Mouse (Mus musculus) heart, embryonic 10.5 days (tissue): ENCODE measurements around the gene Mogat1. TPM values are rescaled to one million over a fixed set of nuclear protein-coding genes. Genes with fewer than 3 reads are reported as not detected.
"Not testable (repeated sequence)": the region's sequence is repeated elsewhere in the genome, so short reads cannot be mapped to it uniquely, and the experiment has no call there.

ENCODE experiments used
- DNase-seq: peaks from one replicate; pipeline ENCODE4 v3.0.0-alpha.2; 2017; ENCODE audit warnings: low spot score
- H3K27ac ChIP-seq: fragments of 300-500 bp; sonication (generic); 2 replicates; pipeline ENCODE4 v1.5.1; 2016; ENCODE audit warnings: mild to moderate bottlenecking
- H3K27me3 ChIP-seq: fragments of 300-500 bp; sonication (generic); 2 replicates; pipeline ENCODE4 v1.6.1; 2016; ENCODE audit warnings: mild to moderate bottlenecking; ENCODE audit not compliant: poor library complexity, insufficient read depth, severe bottlenecking
- H3K36me3 ChIP-seq: fragments of 300-500 bp; sonication (generic); 2 replicates; pipeline ENCODE4 v1.6.1; 2016; ENCODE audit warnings: mild to moderate bottlenecking, moderate library complexity
- H3K4me1 ChIP-seq: fragments of 300-500 bp; sonication (generic); 2 replicates; pipeline ENCODE4 v1.6.1; 2016; ENCODE audit warnings: mild to moderate bottlenecking
- H3K4me3 ChIP-seq: fragments of 300-500 bp; sonication (generic); 2 replicates; pipeline ENCODE4 v1.5.1; 2016; ENCODE audit warnings: mild to moderate bottlenecking, moderate library complexity
- H3K9me3 ChIP-seq: fragments of 300-500 bp; sonication (generic); 2 replicates; pipeline ENCODE4 v1.6.1; 2016; ENCODE audit warnings: mild to moderate bottlenecking, moderate library complexity
- WGBS: fragments of 180-500 bp; shearing (Covaris S2); methylation state at CpG from one replicate; pipeline ENCODE4 v1.1.7; 2016; 5-methylcytosine and 5-hydroxymethylcytosine counted together
- polyA plus RNA-seq: library from polyadenylated mRNA; unstranded; fragments of >200 nt; fragmentation: Nextera tagmentation; extraction: Ambion mirVana; gene quantifications from 2 replicates; pipeline ENCODE4 v1.2.1, GENCODE M21; 2016

The Mogat1 gene
- polyA plus RNA-seq = 0.22 TPM in 1 of 2 replicates, not detected in the other

GRCm38 (mm10) chr1:78510862-78511261 lies at the start of gene Mogat1:
Mogat1 (plus strand) TSS chr1:78510991.
- 56% methylated on average over 5 of the region's 5 CpGs for WGBS
- Histone ChIP-seq H3K36me3 (no peaks in the 10 kb centered on the region), H3K27ac (peak within 1 kb of the TSS; percentile 62; the same call in 1 of the 2 replicates), H3K4me1 (peaks cover 6% of the 10 kb centered on the region), H3K9me3 (no peaks in the 10 kb centered on the region), H3K27me3 (peaks cover 31% of the 10 kb centered on the region), H3K4me3 (peak within 1 kb of the TSS; percentile 58)
- no peak for DNase-seq

GRCm38 (mm10) chr1:78472441-78472840 lies 38.4 kb upstream of the Mogat1 start:
- Histone ChIP-seq H3K36me3 (peaks cover 70% of the 10 kb centered on the region), H3K4me3 (no peak overlapping the region), H3K9me3 (no peaks in the 10 kb centered on the region), H3K27ac (no peak overlapping the region), H3K4me1 (no peaks in the 10 kb centered on the region), H3K27me3 (no peaks in the 10 kb centered on the region)
- DNase-seq = no peak
- 82% methylated on average over 5 of the region's 5 CpGs for WGBS

- Histone ChIP-seq H3K36me3 (peaks cover 22% of the 10 kb centered on the region), H3K27me3 (no peaks in the 10 kb centered on the region), H3K27ac (no peak overlapping the region), H3K4me3 (no peak overlapping the region), H3K9me3 (no peaks in the 10 kb centered on the region), H3K4me1 (peaks cover 8% of the 10 kb centered on the region; the same call in 1 of the 2 replicates)
- 92% methylated on average over 3 of the region's 3 CpGs for WGBS
- DNase-seq = no peak
Observed at GRCm38 (mm10) chr1:78483430-78483829, 27.4 kb upstream of the Mogat1 start.

GRCm38 (mm10) chr1:78484361-78484760 lies 26.4 kb upstream of the Mogat1 start:
- no peak for DNase-seq
- Histone ChIP-seq H3K27ac (no peak overlapping the region), H3K36me3 (peaks cover 17% of the 10 kb centered on the region), H3K9me3 (no peaks in the 10 kb centered on the region), H3K4me3 (no peak overlapping the region), H3K27me3 (no peaks in the 10 kb centered on the region), H3K4me1 (peaks cover 8% of the 10 kb centered on the region; the same call in 1 of the 2 replicates)
- WGBS = 70% methylated on average over 2 of the region's 2 CpGs

GRCm38 (mm10) chr1:78488427-78488751 lies 22.4 kb upstream of the Mogat1 start:
- H3K4me3 ChIP-seq = peak overlapping the region; percentile 98
- under 1% methylated on average over 28 of the region's 28 CpGs for WGBS

GRCm38 (mm10) chr1:78488752-78489492 lies 21.9 kb upstream of the Mogat1 start, which contains the start of gene Farsb:
Farsb (minus strand) TSS chr1:78488897.
- Histone ChIP-seq H3K27ac (peak within 1 kb of the TSS; percentile 95), H3K36me3 (no peaks in the 10 kb centered on the region), H3K9me3 (no peaks in the 10 kb centered on the region), H3K4me3 (peak within 1 kb of the TSS; percentile 98), H3K27me3 (no peaks in the 10 kb centered on the region), H3K4me1 (peaks cover 15% of the 10 kb centered on the region; the same call in 1 of the 2 replicates)
- WGBS = under 1% methylated on average over 31 of the region's 31 CpGs
- DNase-seq = peak; percentile 95

More at GRCm38 (mm10) chr1:78488427-78488751, 22.4 kb upstream of the Mogat1 start:
- Histone ChIP-seq H3K36me3 (no peaks in the 10 kb centered on the region), H3K9me3 (no peaks in the 10 kb centered on the region), H3K27me3 (no peaks in the 10 kb centered on the region), H3K27ac (peak overlapping the region; percentile 95), H3K4me1 (peaks cover 15% of the 10 kb centered on the region; the same call in 1 of the 2 replicates)
- no peak for DNase-seq

- Histone ChIP-seq H3K27me3 (no peaks in the 10 kb centered on the region), H3K4me1 (peaks cover 15% of the 10 kb centered on the region; the same call in 1 of the 2 replicates), H3K27ac (no peak overlapping the region), H3K36me3 (no peaks in the 10 kb centered on the region), H3K9me3 (no peaks in the 10 kb centered on the region), H3K4me3 (no peak overlapping the region)
- 84% methylated on average over 1 of the region's 1 CpGs for WGBS
- DNase-seq = no peak
Observed at GRCm38 (mm10) chr1:78490143-78490542, 20.6 kb upstream of the Mogat1 start.

GRCm38 (mm10) chr1:78501036-78501435 lies 9.8 kb upstream of the Mogat1 start:
- Histone ChIP-seq H3K36me3 (no peaks in the 10 kb centered on the region), H3K27ac (no peak overlapping the region), H3K4me3 (no peak overlapping the region), H3K27me3 (no peaks in the 10 kb centered on the region), H3K4me1 (no peaks in the 10 kb centered on the region), H3K9me3 (no peaks in the 10 kb centered on the region)
- no peak for DNase-seq
- 84% methylated on average over 16 of the region's 16 CpGs for WGBS

- H3K36me3 ChIP-seq, H3K9me3 ChIP-seq, H3K4me1 ChIP-seq, H3K27ac ChIP-seq, DNase-seq, H3K27me3 ChIP-seq, H3K4me3 ChIP-seq: not testable (repeated sequence)
- WGBS = 87% methylated on average over 12 of the region's 12 CpGs
Observed at GRCm38 (mm10) chr1:78501856-78502255, 8.9 kb upstream of the Mogat1 start.

- Histone ChIP-seq H3K9me3 (no peaks in the 10 kb centered on the region), H3K4me1 (no peaks in the 10 kb centered on the region), H3K4me3 (no peak overlapping the region), H3K27ac (no peak overlapping the region), H3K27me3 (no peaks in the 10 kb centered on the region), H3K36me3 (no peaks in the 10 kb centered on the region)
- no peak for DNase-seq
- WGBS = 82% methylated on average over 6 of the region's 6 CpGs
Observed at GRCm38 (mm10) chr1:78502527-78502926, 8.3 kb upstream of the Mogat1 start.

- Histone ChIP-seq H3K9me3 (no peaks in the 10 kb centered on the region), H3K27me3 (peaks cover 20% of the 10 kb centered on the region), H3K4me3 (no peak overlapping the region), H3K36me3 (no peaks in the 10 kb centered on the region), H3K27ac (no peak overlapping the region), H3K4me1 (peaks cover 6% of the 10 kb centered on the region)
- DNase-seq = no peak
- WGBS = 45% methylated on average over 1 of the region's 1 CpGs
Observed at GRCm38 (mm10) chr1:78507137-78507536, 3.7 kb upstream of the Mogat1 start.

- Histone ChIP-seq H3K27ac (peak within 1 kb of the TSS; percentile 62; the same call in 1 of the 2 replicates), H3K27me3 (peaks cover 31% of the 10 kb centered on the region), H3K9me3 (no peaks in the 10 kb centered on the region), H3K4me1 (peaks cover 6% of the 10 kb centered on the region), H3K4me3 (peak within 1 kb of the TSS; percentile 58), H3K36me3 (no peaks in the 10 kb centered on the region)
- peak; percentile 76 for DNase-seq
- WGBS = 1% methylated on average over 25 of the region's 25 CpGs
Observed at GRCm38 (mm10) chr1:78511621-78512160, 900 bp downstream of the Mogat1 start, which contains the start of gene BC035947. BC035947 (minus strand) TSS chr1:78512158.

- DNase-seq = no peak
- Histone ChIP-seq H3K27ac (no peak overlapping the region), H3K9me3 (no peaks in the 10 kb centered on the region), H3K4me3 (no peak overlapping the region), H3K4me1 (peaks cover 6% of the 10 kb centered on the region), H3K36me3 (no peaks in the 10 kb centered on the region), H3K27me3 (peaks cover 31% of the 10 kb centered on the region)
- WGBS = 77% methylated on average over 8 of the region's 8 CpGs
Observed at GRCm38 (mm10) chr1:78512756-78513155, 2.0 kb downstream of the Mogat1 start.
